Mouse (Mus musculus) testis, adult 2 months (tissue): ENCODE data around the gene Wdfy2.

Experiments used
- CTCF ChIP-seq: fragments of 200-500 bp; IDR thresholded peaks from 2 replicates; pipeline ENCODE4 v1.5.1; 2012; ENCODE audit warnings: low read depth, mild to moderate bottlenecking, inconsistent platforms, low read length, moderate library complexity; ENCODE audit not compliant: control insufficient read depth, insufficient read depth, insufficient replicate concordance
- POLR2A ChIP-seq: fragments of 200-500 bp; IDR thresholded peaks from 2 replicates; pipeline ENCODE4 v1.6.1; 2012; ENCODE audit warnings: low read depth, mild to moderate bottlenecking, inconsistent platforms, low read length, moderate library complexity; ENCODE audit not compliant: control insufficient read depth

DNA sequence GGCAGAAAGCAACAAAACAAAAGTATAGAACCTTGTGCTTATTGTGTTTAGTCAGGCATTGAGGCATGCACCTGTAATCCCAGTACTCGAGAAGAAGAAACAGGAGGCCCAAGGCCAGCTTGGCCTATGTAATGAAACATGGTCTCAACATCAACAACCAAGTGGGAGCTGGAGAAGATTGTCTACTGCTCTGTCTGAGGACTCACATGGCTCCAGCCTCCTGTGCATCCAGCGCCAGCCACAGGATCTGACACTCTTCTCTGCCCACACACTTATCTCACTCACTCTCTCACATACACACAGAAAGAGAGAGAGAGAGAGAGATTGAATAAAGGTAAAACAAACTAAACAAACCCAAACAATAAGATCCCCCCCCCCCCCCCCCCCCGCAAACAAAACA is 3.9 kb upstream of the Wdfy2 start:
- TF ChIP-seq POLR2A (no peak), CTCF (no peak)
